Mouse (Mus musculus): Measurements from ENCODE around the gene Usp2.

DNA sequence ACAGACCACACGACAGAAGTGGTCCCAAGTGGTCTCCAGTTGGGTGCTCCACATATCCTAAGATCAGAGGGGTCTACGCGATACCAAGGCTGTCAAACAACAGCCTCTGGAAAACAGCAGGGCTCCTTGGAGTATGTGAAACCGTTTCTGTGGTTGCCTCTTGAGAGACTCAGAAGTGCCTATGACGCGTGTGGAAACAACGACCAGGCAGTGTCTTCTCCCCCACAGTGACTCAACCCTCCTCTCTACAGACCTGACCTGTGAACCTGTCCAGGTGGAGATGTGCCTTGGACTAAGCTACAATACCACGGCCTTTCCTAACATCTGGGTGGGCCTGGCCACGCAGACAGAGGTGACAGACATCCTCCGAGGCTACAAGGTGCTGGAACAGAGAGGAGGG lies 39.0 kb downstream of the Usp2 start:
- no peak for TF ChIP-seq CTCF (IDR thresholded peaks at IDR 0.05; ENCODE audit: low read depth, low read length)
- TF ChIP-seq TAL1 (conservative IDR thresholded peaks at IDR 0.05; ENCODE audit: low read depth, low read length) = no peak
